Mouse (Mus musculus) kidney, adult 2 months (tissue): ENCODE measurements around the gene Trim25.
"Not testable (repeated sequence)": the region's sequence is repeated elsewhere in the genome, so short reads cannot be mapped to it uniquely, and the experiment has no call there.

Experiments
- CTCF ChIP-seq: fragments of 200-500 bp; conservative IDR thresholded peaks from 2 replicates; pipeline ENCODE4 v1.5.1; 2011; ENCODE audit warnings: low read depth, mild to moderate bottlenecking, control low read depth, low read length, moderate library complexity, mixed read lengths; ENCODE audit not compliant: insufficient read depth, insufficient read length
- POLR2A ChIP-seq: fragments of 200-500 bp; IDR thresholded peaks from one replicate; pipeline ENCODE4 v1.6.1; 2011; ENCODE audit warnings: low read depth, low read length, control low read depth

- TF ChIP-seq POLR2A, CTCF: not testable (repeated sequence)
These were observed 41.9 kb downstream of the Trim25 start for GRCm38 (mm10) chr11:89041073-89041472.
